Mouse (Mus musculus) kidney, postnatal 25 days (tissue): ENCODE measurements around the gene Scoc.
"Not testable (repeated sequence)": the region's sequence is repeated elsewhere in the genome, so short reads cannot be mapped to it uniquely, and the experiment has no call there.

Experiments
- DNase-seq, 2 experiments: peaks; one replicate each; pipeline ENCODE4 v3.0.0; 2021; ENCODE audit warnings: mixed read lengths in 2 of 2

Gene Scoc

GRCm38 (mm10) chr8:83458222-83458621 lies at the start of gene Scoc:
Gene Scoc, minus strand, starts transcription at chr8:83458391.
- peak; percentile 74 to 91 for DNase-seq

DNA sequence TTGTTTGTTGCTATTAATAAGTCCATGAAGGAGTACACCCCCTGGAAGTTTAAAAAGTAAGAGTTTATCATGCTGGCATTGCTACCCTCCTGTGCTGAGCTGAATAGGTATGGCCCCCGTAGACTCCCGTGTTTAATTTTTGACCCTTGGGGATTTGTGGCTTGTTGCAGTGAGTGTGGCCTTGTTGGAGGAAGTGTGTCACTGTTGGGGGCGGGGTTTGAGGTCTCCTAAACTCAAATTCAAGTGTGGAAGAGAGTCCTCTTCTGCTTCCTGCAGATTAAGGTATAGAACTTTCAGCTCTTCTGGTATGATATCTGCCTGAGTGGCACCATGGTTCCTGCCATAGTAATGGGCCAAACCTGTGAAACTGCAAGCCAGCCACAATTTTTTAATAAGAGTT lies 1.4 kb upstream of the Scoc start:
- DNase-seq: no peak

- peak; percentile 48 to 83 for DNase-seq
Measured at GRCm38 (mm10) chr8:83457121-83457520, 1.1 kb downstream of the Scoc start.

DNA sequence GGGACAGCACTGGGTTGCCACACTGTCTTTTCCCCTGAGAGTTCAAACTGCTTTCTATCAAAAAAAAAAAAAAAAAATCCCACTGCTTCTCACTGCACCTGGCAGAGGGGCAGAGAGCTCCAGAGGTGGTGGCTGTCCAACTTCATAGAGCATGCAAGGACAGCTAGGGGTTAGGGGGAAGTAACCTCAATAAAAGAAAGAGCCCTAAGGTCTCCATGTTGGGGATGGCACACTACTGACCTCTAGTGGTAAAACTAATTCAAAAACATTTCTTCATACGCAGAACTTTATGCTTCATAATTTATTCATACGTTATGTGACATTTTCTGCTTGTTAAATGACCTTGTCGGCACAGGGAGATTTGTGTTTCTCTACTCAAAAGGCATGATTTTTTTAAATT lies 7.1 kb downstream of the Scoc start:
- no peak for DNase-seq

DNA sequence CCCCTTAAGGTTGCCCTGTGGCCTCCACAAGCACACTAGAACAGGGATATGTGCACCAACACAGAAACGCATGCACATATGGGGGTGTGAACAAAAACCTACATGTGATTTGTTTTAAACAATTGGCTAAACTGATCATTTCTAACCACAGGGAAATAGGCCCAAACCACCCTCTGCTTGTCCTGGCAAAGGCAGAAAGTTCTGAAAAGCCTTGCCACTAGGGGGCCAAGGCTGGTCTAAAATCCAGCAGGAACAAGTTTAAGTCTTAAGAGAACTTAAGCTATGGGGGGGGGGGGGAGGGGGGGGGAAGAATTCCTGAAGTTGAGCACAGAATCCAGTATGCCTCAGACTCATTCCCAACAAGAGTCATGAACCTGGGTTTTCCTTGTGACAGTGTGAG lies 8.2 kb downstream of the Scoc start:
- peak in 1 of 2 experiments; percentile 38 for DNase-seq

- DNase-seq: no peak
Measured at GRCm38 (mm10) chr8:83443052-83443400, 15.2 kb downstream of the Scoc start.

GRCm38 (mm10) chr8:83442243-83443051 lies 15.7 kb downstream of the Scoc start:
- peak; percentile 97 to 99 for DNase-seq

GRCm38 (mm10) chr8:83441656-83442242 lies 16.4 kb downstream of the Scoc start:
- DNase-seq: no peak

- DNase-seq: no peak
Measured at GRCm38 (mm10) chr8:83437077-83437476, 21.1 kb downstream of the Scoc start.

DNA sequence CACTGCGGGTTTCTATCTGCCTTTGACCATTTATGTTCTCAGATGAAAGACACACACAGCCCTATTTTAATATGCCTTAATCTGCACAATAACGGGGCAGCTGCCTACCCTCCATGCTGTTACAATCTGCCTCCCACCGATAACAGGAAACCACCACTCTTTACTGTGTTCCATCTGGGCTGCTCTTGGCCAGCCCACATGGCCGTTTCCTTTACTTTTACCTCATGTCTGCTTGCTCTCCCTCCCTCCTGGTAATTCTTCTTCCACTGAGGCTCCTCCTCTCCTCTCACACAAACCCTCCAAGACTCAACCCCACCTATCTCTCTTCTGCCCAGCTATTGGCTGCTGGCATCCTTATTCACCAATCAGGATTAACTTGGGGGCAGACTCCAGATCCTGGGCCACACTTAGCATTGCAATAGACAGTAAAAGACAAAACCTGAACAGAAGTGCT lies 29.1 kb downstream of the Scoc start:
- DNase-seq: no peak

- not testable (repeated sequence) for DNase-seq
Measured at GRCm38 (mm10) chr8:83428621-83429020, 29.6 kb downstream of the Scoc start.

- DNase-seq: no peak
Measured at GRCm38 (mm10) chr8:83426949-83427348, 31.2 kb downstream of the Scoc start.

DNA sequence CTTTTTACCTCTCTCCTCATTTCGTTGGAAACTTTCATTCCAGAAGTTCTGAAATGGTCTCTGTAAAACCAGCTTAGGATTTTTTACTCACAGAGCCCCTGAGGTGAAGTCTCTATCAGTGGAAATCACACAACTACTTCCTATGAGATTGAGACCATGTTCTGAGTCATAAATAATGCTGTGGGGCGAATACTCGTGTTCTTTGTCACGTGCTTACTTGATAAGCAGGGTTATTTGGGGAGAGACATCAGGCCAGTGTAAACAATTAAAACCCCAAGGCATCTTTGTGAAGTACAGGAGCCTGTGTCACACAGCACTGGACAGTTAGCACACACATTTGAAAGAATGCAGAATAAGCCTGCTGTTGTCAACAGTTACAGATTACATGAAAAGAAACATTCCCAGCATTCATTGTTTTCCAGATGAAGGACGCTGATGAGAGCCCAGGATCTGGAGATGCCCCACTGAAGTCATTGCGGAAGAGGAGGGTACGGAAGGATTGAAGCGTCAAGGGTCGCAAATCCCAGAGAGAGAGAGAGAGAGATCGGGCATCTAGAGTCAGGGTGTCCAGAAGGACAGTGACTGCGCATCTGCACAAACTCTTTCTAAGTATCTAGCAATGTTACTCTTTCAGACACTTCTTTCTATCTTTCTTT lies 32.0 kb downstream of the Scoc start:
- DNase-seq: no peak

GRCm38 (mm10) chr8:83425202-83425601 lies 33.0 kb downstream of the Scoc start:
- DNase-seq: no peak

DNA sequence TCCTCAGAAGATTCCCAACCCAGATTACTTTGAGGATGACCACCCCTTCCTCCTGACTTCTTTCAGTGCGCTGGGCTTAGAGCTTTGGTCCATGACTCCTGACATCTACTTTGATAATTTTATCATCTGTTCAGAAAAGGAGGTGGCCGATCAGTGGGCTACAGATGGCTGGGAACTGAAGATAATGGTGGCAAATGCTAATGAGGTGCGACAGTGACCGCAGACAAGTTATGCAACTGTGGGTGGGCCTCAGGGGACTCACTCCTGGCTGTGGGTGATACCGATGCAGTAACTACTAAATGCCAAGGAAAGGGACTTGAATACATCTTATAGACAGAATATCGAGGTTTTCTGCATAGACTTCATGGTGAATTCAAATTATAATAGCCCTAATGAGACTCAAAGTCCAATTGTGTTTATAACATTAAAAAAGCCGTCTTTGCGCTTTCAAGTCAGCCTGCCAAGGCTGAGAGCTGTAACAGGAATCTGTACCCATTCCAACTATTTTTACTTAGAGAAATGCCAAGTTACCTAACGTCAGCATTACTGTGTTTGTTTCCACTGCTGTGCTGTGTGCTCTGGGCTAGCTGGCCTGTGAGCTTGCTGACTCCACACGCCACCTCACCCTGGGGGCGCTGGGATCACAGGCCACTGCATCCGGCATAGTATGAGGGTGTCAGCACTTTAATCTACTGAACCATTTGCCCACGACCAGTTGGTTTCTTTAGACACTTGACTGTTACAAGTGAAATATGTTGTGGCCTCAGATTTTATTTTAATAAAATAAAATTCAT lies 35.0 kb downstream of the Scoc start:
- DNase-seq: peak; percentile 44 to 83

DNA sequence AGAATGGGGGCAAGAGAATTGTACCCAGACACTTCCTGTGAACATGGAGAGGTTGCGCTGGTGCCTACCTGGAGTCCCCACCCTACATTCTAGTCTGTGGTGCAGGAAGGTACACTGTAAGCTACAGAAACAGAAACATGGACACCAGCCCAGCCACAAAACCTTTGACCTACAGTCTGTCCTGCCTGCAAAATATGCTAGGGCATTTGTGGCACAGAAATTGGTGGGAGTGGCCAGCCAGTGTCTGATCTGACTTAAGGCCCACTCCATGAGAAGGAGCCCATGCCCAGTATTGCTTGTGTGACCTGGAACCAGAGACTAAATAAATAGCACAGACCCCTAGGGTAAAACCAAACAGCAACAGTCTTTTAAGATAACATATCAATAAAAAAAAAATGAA lies 36.8 kb downstream of the Scoc start:
- peak in 1 of 2 experiments; percentile 23 for DNase-seq

GRCm38 (mm10) chr8:83418805-83419516 lies 39.2 kb downstream of the Scoc start:
- no peak for DNase-seq

- DNase-seq: no peak
Measured at GRCm38 (mm10) chr8:83417970-83418369, 40.2 kb downstream of the Scoc start.

DNA sequence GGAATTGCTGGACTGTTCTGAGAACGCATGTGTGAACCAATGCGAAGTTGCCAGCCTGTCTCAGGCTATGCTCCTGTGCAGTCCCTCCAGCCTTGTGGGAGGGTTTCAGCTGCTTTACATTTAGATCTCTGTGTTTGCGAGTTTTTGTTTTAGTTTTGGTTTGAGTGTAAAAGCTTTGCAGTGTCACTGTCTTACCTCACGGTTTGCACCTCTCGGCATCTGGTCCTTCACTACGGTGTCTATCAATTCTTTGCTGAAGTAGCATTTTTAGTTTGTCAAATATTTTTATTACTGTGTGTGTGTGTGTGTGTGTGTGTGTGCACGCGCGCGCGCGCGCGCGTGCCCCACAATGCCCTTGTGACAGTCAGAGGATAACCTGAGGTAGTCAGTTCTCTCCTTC lies 41.3 kb downstream of the Scoc start:
- no peak for DNase-seq

DNA sequence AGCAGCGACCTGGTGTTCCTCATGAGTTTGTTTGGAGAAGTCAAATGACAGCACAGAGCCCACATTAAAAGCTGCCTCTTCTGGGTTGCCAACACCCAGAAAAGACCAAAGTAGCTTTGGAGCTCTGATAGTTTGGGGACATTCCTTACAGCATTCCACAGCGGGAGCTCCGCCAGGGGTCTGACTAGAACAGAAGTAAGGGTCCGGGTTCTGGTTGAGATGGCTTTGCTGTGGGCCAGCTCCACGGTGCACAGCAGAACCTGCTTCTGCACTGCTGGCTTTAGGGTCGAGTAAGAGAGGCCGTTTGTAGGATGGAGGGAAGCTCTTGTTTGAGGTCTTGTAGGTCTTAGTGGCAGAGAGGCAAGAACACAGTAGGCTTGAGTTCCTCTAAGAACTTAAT lies 49.7 kb downstream of the Scoc start:
- DNase-seq: no peak

- DNase-seq: no peak
Measured at GRCm38 (mm10) chr8:83406836-83407235, 51.4 kb downstream of the Scoc start.

- no peak for DNase-seq
Measured at GRCm38 (mm10) chr8:83405548-83405947, 52.6 kb downstream of the Scoc start.
